Mouse (Mus musculus) hindbrain, embryonic 15.5 days (tissue): ENCODE results near the gene Wdr27. TPM values are rescaled to one million over a fixed set of nuclear protein-coding genes. Genes with fewer than 3 reads are reported as not detected.
A peak's percentile ranks its signal among the peaks of the same experiment; 100 is the strongest.
"Not testable (repeated sequence)": the region's sequence is repeated elsewhere in the genome, so short reads cannot be mapped to it uniquely, and the experiment has no call there.

Source experiments
- ATAC-seq: fragments of 200-750 bp; cut with Nextera tagmentation; 2 replicates; pipeline ENCODE4 v1.8.0; 2017; ENCODE audit warnings: low read depth, moderate number of reproducible peaks, moderate TSS enrichment; ENCODE audit not compliant: low FRiP score
- H3K27ac ChIP-seq: fragments of 300-500 bp; sonication (generic); replicated peaks from 2 replicates; pipeline ENCODE4 v1.5.1; 2015; ENCODE audit warnings: mild to moderate bottlenecking, inconsistent platforms
- H3K27me3 ChIP-seq: fragments of 300-500 bp; sonication (generic); 2 replicates; pipeline ENCODE4 v1.6.1; 2015; ENCODE audit warnings: control low read depth, inconsistent platforms
- H3K36me3 ChIP-seq: fragments of 300-500 bp; sonication (generic); 2 replicates; pipeline ENCODE4 v1.6.1; 2015; ENCODE audit warnings: control low read depth, inconsistent platforms
- H3K4me1 ChIP-seq: fragments of 300-500 bp; sonication (generic); replicated peaks from 2 replicates; pipeline ENCODE4 v1.6.1; 2015; ENCODE audit warnings: control low read depth, inconsistent platforms
- H3K4me2 ChIP-seq: fragments of 300-500 bp; sonication (generic); 2 replicates; pipeline ENCODE4 v1.6.1; 2015; ENCODE audit warnings: moderate library complexity, mild to moderate bottlenecking, inconsistent platforms
- H3K4me3 ChIP-seq: fragments of 300-500 bp; sonication (generic); 2 replicates; pipeline ENCODE4 v1.5.1; 2015; ENCODE audit warnings: mild to moderate bottlenecking, inconsistent platforms
- H3K9ac ChIP-seq: fragments of 300-500 bp; sonication (generic); 2 replicates; pipeline ENCODE4 v1.6.1; 2015; ENCODE audit warnings: inconsistent platforms
- H3K9me3 ChIP-seq: fragments of 300-500 bp; sonication (generic); 2 replicates; pipeline ENCODE4 v1.6.1; 2016; ENCODE audit warnings: control low read depth, inconsistent platforms
- WGBS: fragments of 180-500 bp; shearing (Covaris S2); methylation state at CpG from one replicate; pipeline ENCODE4 v1.1.7; 2015; 5-methylcytosine and 5-hydroxymethylcytosine counted together
- polyA plus RNA-seq: library from polyadenylated mRNA; unstranded; fragments of >200 nt; fragmentation: Nextera tagmentation; extraction: Ambion mirVana; gene quantifications from 2 replicates; pipeline ENCODE4 v1.2.1, GENCODE M21; 2015

The Wdr27 gene
- polyA plus RNA-seq, 1 experiment from 2014 or later: 9.9 TPM

GRCm38 (mm10) chr17:14895058-14895457 is 47.9 kb downstream of the Wdr27 start:
- not testable (repeated sequence) for H3K4me2 ChIP-seq, H3K4me1 ChIP-seq, H3K36me3 ChIP-seq, H3K9ac ChIP-seq, ATAC-seq, H3K27ac ChIP-seq, H3K9me3 ChIP-seq, H3K27me3 ChIP-seq, H3K4me3 ChIP-seq

GRCm38 (mm10) chr17:14886933-14887332 is 56.0 kb downstream of the Wdr27 start:
- H3K4me2 ChIP-seq: no peak overlapping the region
- no peaks in the 10 kb centered on the region for H3K4me1 ChIP-seq
- no peak overlapping the region for H3K27ac ChIP-seq
- no peak for ATAC-seq
- no peaks in the 10 kb centered on the region for H3K27me3 ChIP-seq
- no peaks in the 10 kb centered on the region for H3K9me3 ChIP-seq
- no peak overlapping the region for H3K4me3 ChIP-seq
- 54% methylated on average over 2 of the region's 2 CpGs for WGBS
- H3K9ac ChIP-seq: no peak overlapping the region
- H3K36me3 ChIP-seq: no peaks in the 10 kb centered on the region

- H3K36me3 ChIP-seq: no peaks in the 10 kb centered on the region
- H3K27ac ChIP-seq: no peak overlapping the region
- H3K9ac ChIP-seq: no peak overlapping the region
Observed at GRCm38 (mm10) chr17:14874656-14875204, 68.2 kb downstream of the Wdr27 start.

GRCm38 (mm10) chr17:14860220-14860619 is 82.7 kb downstream of the Wdr27 start:
- WGBS: 74% methylated on average over 1 of the region's 1 CpGs
- Histone ChIP-seq H3K4me2 (no peak overlapping the region), H3K4me1 (no peaks in the 10 kb centered on the region), H3K9ac (no peak overlapping the region), H3K27me3 (no peaks in the 10 kb centered on the region), H3K9me3 (no peaks in the 10 kb centered on the region), H3K4me3 (no peak overlapping the region), H3K36me3 (no peaks in the 10 kb centered on the region), H3K27ac (no peak overlapping the region)
- ATAC-seq: no peak

More at GRCm38 (mm10) chr17:14874656-14875204, 68.2 kb downstream of the Wdr27 start:
- Histone ChIP-seq H3K27me3 (no peaks in the 10 kb centered on the region), H3K4me1 (no peaks in the 10 kb centered on the region), H3K9me3 (no peaks in the 10 kb centered on the region), H3K4me3 (no peak overlapping the region), H3K4me2 (no peak overlapping the region)
- ATAC-seq: no peak
- 77% methylated on average over 2 of the region's 2 CpGs for WGBS

GRCm38 (mm10) chr17:14847709-14848108 is 95.2 kb downstream of the Wdr27 start:
- Histone ChIP-seq H3K27ac (no peak overlapping the region), H3K36me3 (no peaks in the 10 kb centered on the region), H3K4me2 (no peak overlapping the region), H3K4me1 (no peaks in the 10 kb centered on the region), H3K27me3 (no peaks in the 10 kb centered on the region), H3K9me3 (no peaks in the 10 kb centered on the region), H3K4me3 (no peak overlapping the region), H3K9ac (no peak overlapping the region)
- ATAC-seq: no peak
- 83% methylated on average over 3 of the region's 3 CpGs for WGBS

GRCm38 (mm10) chr17:14846880-14847279 is 96.1 kb downstream of the Wdr27 start:
- 76% methylated on average over 5 of the region's 5 CpGs for WGBS

GRCm38 (mm10) chr17:14826715-14827295 is 116.2 kb downstream of the Wdr27 start:
- H3K4me3 ChIP-seq: no peak overlapping the region
- H3K36me3 ChIP-seq: no peaks in the 10 kb centered on the region
- H3K27me3 ChIP-seq: no peaks in the 10 kb centered on the region
- WGBS: 35% methylated on average over 6 of the region's 6 CpGs
- no peaks in the 10 kb centered on the region for H3K4me1 ChIP-seq
- H3K9ac ChIP-seq: no peak overlapping the region
- no peak overlapping the region for H3K27ac ChIP-seq
- no peak for ATAC-seq
- H3K4me2 ChIP-seq: no peak overlapping the region
- no peaks in the 10 kb centered on the region for H3K9me3 ChIP-seq

More at GRCm38 (mm10) chr17:14846880-14847279, 96.1 kb downstream of the Wdr27 start:
- Histone ChIP-seq H3K27ac (no peak overlapping the region), H3K27me3 (no peaks in the 10 kb centered on the region), H3K4me1 (no peaks in the 10 kb centered on the region), H3K4me3 (no peak overlapping the region), H3K36me3 (no peaks in the 10 kb centered on the region), H3K4me2 (no peak overlapping the region), H3K9me3 (no peaks in the 10 kb centered on the region), H3K9ac (no peak overlapping the region)
- ATAC-seq: no peak

- Histone ChIP-seq H3K27ac (no peak overlapping the region), H3K9ac (no peak overlapping the region), H3K4me2 (no peak overlapping the region), H3K36me3 (no peaks in the 10 kb centered on the region), H3K4me3 (no peak overlapping the region), H3K9me3 (no peaks in the 10 kb centered on the region), H3K4me1 (no peaks in the 10 kb centered on the region), H3K27me3 (no peaks in the 10 kb centered on the region)
- WGBS: 55% methylated on average over 5 of the region's 5 CpGs
- ATAC-seq: 0 out of 2 replicates have a peak, but pooled peaks have one; percentile 48
Observed at GRCm38 (mm10) chr17:14824938-14825337, 118.0 kb downstream of the Wdr27 start.

GRCm38 (mm10) chr17:14817975-14818374 is 125.0 kb downstream of the Wdr27 start:
- no peaks in the 10 kb centered on the region for H3K36me3 ChIP-seq
- 70% methylated on average over 2 of the region's 2 CpGs for WGBS

GRCm38 (mm10) chr17:14816107-14816506 is 126.9 kb downstream of the Wdr27 start:
- no peak overlapping the region for H3K9ac ChIP-seq
- WGBS: 61% methylated on average over 3 of the region's 3 CpGs
- H3K9me3 ChIP-seq: no peaks in the 10 kb centered on the region
- no peaks in the 10 kb centered on the region for H3K36me3 ChIP-seq
- no peak overlapping the region for H3K27ac ChIP-seq
- no peaks in the 10 kb centered on the region for H3K27me3 ChIP-seq
- H3K4me2 ChIP-seq: no peak overlapping the region
- H3K4me3 ChIP-seq: no peak overlapping the region
- no peak for ATAC-seq
- H3K4me1 ChIP-seq: no peaks in the 10 kb centered on the region

More at GRCm38 (mm10) chr17:14817975-14818374, 125.0 kb downstream of the Wdr27 start:
- Histone ChIP-seq H3K9ac (no peak overlapping the region), H3K9me3 (no peaks in the 10 kb centered on the region), H3K4me3 (no peak overlapping the region), H3K4me1 (no peaks in the 10 kb centered on the region), H3K4me2 (no peak overlapping the region), H3K27me3 (no peaks in the 10 kb centered on the region), H3K27ac (no peak overlapping the region)
- no peak for ATAC-seq

- Histone ChIP-seq H3K36me3 (no peaks in the 10 kb centered on the region), H3K9ac (no peak overlapping the region), H3K27ac (no peak overlapping the region), H3K27me3 (no peaks in the 10 kb centered on the region), H3K4me2 (no peak overlapping the region), H3K4me3 (no peak overlapping the region), H3K9me3 (no peaks in the 10 kb centered on the region), H3K4me1 (no peaks in the 10 kb centered on the region)
- ATAC-seq: no peak
- WGBS: 70% methylated on average over 5 of the region's 5 CpGs
Observed at GRCm38 (mm10) chr17:14815304-14815703, 127.7 kb downstream of the Wdr27 start.

- Histone ChIP-seq H3K9ac (no peak overlapping the region), H3K27ac (no peak overlapping the region), H3K36me3 (no peaks in the 10 kb centered on the region), H3K9me3 (no peaks in the 10 kb centered on the region), H3K27me3 (no peaks in the 10 kb centered on the region), H3K4me3 (no peak overlapping the region), H3K4me1 (no peaks in the 10 kb centered on the region), H3K4me2 (no peak overlapping the region)
- ATAC-seq: no peak
- WGBS: 90% methylated on average over 6 of the region's 6 CpGs
Observed at GRCm38 (mm10) chr17:14812631-14813030, 130.3 kb downstream of the Wdr27 start.

GRCm38 (mm10) chr17:14812033-14812432 is 130.9 kb downstream of the Wdr27 start:
- Histone ChIP-seq H3K27me3 (no peaks in the 10 kb centered on the region), H3K4me2 (no peak overlapping the region), H3K4me3 (no peak overlapping the region), H3K9ac (no peak overlapping the region), H3K36me3 (no peaks in the 10 kb centered on the region), H3K27ac (no peak overlapping the region), H3K4me1 (no peaks in the 10 kb centered on the region), H3K9me3 (no peaks in the 10 kb centered on the region)
- WGBS: 85% methylated on average over 8 of the region's 8 CpGs
- no peak for ATAC-seq
